Comparison of ENCODE assay signal across 22 mouse cellular contexts in the genomic region with DNA sequence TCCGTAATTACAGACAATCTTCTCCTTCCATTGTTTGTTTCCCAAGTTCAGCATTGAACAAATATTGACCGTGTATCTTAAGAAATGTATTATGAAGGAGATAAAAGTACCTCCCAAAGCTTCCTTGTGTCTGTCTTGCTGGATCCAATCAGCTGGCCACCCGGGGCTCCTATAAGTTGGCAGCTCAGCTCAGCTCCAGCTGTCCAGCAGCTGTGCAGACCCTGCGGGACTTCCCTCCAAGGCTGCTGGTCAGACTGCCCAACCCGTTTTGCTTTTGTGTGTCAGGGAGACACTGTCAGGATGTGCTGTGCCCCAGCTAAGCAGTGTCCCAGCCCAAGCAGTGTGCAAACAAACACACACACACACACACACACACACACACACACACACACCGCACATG.
"Had no signal": no experiment of that assay in that cellular context is flagged by ENCODE, and none has a peak within 500 bp of the region (broad histone marks: within the 10 kb centered on the region; RNA-seq: fewer than 3 reads in every experiment).

No protein-coding gene starts in this region.

- H3K4me3 ChIP-seq: kidney, embryonic 15.5 days; limb, embryonic 12.5 days; limb, embryonic 15.5 days; midbrain, embryonic 12.5 days; midbrain, embryonic 15.5 days; neural tube, embryonic 12.5 days; neural tube, embryonic 15.5 days had no signal

- H3K4me2 ChIP-seq: kidney, embryonic 15.5 days; limb, embryonic 12.5 days; limb, embryonic 15.5 days; liver, embryonic 11.5 days; midbrain, embryonic 12.5 days; midbrain, embryonic 15.5 days; neural tube, embryonic 12.5 days; neural tube, embryonic 15.5 days had no signal

- ATAC-seq: intestine, postnatal 0 days; liver, postnatal 0 days; lung, postnatal 0 days; midbrain, embryonic 15.5 days had no signal

- H3K27me3 ChIP-seq: kidney, embryonic 15.5 days; limb, embryonic 12.5 days; limb, embryonic 15.5 days; midbrain, embryonic 12.5 days; midbrain, embryonic 15.5 days; neural tube, embryonic 12.5 days; neural tube, embryonic 15.5 days had no signal

- H3K27ac ChIP-seq: kidney, embryonic 15.5 days; limb, embryonic 12.5 days; limb, embryonic 15.5 days; liver, embryonic 14.5 days; macrophage; midbrain, embryonic 12.5 days; midbrain, embryonic 15.5 days; neural tube, embryonic 12.5 days; neural tube, embryonic 15.5 days had no signal

- H3K4me1 ChIP-seq: kidney, embryonic 15.5 days; limb, embryonic 12.5 days; limb, embryonic 15.5 days; midbrain, embryonic 12.5 days; midbrain, embryonic 15.5 days; neural tube, embryonic 12.5 days; neural tube, embryonic 15.5 days had no signal

- H3K9ac ChIP-seq: kidney, embryonic 15.5 days; limb, embryonic 12.5 days; limb, embryonic 15.5 days; liver, embryonic 14.5 days; liver, postnatal 0 days; midbrain, embryonic 12.5 days; midbrain, embryonic 15.5 days; neural tube, embryonic 12.5 days; neural tube, embryonic 15.5 days had no signal

- H3K36me3 ChIP-seq: kidney, embryonic 15.5 days; limb, embryonic 12.5 days; limb, embryonic 15.5 days; midbrain, embryonic 12.5 days; midbrain, embryonic 15.5 days; neural tube, embryonic 12.5 days; neural tube, embryonic 15.5 days had no signal

- DNase-seq: kidney, adult 8-10 months; kidney, postnatal 14 days; kidney, postnatal 4 days; left cerebral cortex, postnatal 4 days; liver, postnatal 0 days; right cerebral cortex, adult 18-20 months; right cerebral cortex, postnatal 14 days; right cerebral cortex, postnatal 4 days; thymus, adult 18-20 months; thymus, postnatal 36 days had no signal

- H3K9me3 ChIP-seq: kidney, embryonic 15.5 days; limb, embryonic 12.5 days; limb, embryonic 15.5 days; midbrain, embryonic 12.5 days; midbrain, embryonic 15.5 days; neural tube, embryonic 12.5 days; neural tube, embryonic 15.5 days had no signal
